Mouse (Mus musculus) activated CD4-positive, CD25-positive, alpha-beta regulatory T cell, adult 4 months (primary cell): ENCODE measurements around the gene Hoxb2. TPM values are rescaled to one million over a fixed set of nuclear protein-coding genes. Genes with fewer than 3 reads are reported as not detected.

Source experiments
- ATAC-seq: one replicate; pipeline ENCODE4 v1.8.0; 2017
- polyA plus RNA-seq, 2 experiments: library from polyadenylated mRNA; unstranded; fragments of 100-300 nt; shearing (Covaris generic); gene quantifications; one replicate each; pipeline ENCODE4 v1.2.1; 2017

Gene Hoxb2
- polyA plus RNA-seq, 2 experiments from 2014 or later, result not detected

DNA sequence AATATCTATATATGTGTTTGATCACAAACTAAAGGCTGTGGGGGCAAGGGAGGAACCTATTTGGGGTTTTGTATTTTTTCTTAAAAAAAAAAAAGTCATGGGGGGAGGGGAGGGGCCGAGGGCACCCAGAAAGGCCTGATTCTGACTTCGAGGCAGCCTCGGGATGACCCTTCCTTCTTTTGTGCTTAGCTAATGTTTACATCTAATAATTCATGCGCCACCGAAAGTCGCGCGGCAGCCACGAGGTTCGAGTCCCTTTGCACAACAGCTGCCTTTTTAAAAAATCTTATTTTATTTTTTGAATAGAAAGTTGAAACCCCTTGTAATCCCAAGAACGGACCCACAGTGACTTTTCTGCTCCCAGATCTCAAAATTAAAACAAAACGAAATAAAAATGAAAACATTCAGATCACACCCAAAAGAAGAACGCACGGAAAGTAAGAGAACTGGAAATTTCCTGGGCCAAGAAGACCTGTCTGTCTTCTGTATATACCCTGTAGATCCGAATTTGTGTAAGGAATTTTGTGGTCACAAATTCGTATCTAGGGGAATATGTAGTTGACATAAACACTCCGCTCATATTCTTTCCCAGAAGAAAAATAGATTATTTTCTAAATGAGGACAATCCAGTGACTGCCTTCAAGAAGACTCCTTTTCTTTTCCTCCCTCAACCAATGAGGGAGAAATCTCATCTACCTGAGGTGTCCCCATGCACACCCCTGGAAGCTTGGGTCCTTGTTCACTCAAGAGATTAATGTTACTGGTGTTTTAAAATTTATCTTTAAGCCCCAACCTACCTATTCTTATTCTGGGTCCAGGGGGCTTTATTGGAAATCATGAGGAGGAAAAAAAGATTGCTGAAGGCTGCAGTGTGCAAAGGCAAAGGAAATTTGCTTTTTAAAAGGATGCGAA is 33.4 kb upstream of the Hoxb2 start:
- no peak for ATAC-seq

DNA sequence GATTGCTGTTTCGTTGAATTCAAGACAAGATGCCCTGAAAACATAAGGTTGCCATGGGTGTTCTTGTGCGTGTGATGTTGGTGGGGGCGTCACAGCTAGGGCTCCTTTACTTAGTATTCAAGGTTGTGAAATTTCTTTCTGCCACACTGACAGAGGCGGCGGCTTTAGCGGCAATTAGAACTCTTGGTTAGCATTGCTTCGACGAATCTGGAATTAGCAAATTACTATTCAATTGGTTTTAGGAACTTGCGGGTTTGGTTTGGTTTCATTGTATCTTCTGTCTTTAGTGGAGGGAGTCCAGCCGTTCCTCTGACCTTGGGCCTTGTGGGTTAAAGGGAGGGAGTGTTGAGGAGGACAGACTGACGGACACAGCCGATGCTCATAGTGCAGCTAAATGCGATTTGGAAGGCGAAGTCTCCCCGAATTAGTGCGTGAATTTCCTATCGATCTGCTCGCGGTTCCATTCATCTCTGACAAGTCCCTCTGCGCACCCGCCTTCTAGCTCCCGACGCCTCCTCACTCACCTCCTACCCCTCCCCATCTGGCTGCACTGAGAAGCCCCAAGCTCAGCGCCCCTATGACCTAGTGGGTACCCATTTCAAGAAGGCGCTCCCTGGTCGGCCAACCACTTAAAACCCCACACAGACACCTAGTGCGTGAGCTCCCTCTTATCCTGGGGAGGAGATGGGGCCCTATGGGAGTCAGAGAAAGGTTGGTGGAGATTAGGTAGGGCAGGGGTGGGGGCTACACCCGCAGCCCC is 32.5 kb upstream of the Hoxb2 start, which contains the start of gene Hoxb4:
TSS of gene Hoxb4 (plus strand) at position 660 of the 760 bp plus-strand sequence.
- no peak for ATAC-seq

DNA sequence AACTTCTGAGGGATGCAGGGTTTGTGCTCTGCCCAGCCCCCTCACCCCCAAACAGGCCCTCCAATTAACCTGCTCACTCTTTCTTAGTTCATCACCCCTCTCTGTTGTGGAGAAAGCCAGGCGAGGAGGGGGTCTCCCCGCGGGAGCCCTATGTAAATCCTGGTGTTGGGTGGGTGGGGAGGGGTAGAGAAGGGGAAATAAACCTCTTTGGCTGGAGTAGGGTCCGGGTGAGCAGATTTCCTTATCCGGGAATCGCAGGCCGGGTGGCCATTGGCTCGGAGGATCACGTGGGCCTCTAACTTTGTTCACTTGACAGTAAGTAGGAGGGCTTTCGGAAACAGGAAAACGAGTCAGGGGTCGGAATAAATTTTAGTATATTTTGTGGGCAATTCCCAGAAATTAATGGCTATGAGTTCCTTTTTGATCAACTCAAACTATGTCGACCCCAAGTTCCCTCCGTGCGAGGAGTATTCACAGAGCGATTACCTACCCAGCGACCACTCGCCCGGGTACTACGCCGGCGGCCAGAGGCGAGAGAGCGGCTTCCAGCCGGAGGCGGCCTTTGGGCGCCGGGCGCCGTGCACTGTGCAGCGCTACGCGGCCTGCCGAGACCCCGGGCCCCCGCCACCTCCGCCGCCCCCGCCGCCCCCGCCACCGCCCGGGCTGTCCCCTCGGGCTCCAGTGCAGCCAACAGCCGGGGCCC is 31.8 kb upstream of the Hoxb2 start:
- ATAC-seq, result peak; percentile 61

DNA sequence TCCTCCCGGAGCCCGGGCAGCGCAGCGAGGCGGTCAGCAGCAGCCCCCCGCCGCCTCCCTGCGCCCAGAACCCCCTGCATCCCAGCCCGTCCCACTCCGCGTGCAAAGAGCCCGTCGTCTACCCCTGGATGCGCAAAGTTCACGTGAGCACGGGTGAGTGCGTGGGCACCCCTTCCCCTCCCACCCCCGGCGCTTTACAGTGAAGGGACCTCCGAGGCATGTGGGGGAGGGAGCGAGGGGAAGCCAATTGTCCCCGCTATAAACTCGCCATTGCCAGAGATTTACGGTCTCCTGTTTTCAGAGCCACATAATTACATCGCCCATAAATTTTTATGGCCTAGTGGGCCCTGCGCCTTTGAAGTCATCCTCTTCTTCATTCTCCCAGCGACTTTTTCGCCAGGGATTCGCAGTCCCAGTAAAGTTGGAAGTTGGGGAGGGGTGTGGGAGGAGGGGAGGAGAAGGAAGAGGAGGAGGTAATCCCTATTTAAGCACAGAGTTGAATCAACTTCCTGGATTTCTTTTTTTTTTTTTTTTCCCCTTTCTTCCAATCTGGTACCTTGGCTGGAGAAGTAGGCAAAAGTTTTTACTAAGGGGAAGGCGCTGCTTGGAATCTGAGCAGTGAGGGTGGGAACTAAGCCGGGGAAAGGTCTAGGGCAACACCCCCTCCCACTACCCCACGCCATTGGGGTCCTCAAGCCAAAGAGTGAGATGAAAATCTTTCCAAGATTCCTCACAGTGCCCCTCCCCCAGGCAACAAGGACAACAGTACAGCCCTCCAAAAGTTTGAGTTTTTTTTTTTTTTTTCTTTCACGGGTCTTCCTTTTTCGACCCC is 31.0 kb upstream of the Hoxb2 start:
- no peak for ATAC-seq

DNA sequence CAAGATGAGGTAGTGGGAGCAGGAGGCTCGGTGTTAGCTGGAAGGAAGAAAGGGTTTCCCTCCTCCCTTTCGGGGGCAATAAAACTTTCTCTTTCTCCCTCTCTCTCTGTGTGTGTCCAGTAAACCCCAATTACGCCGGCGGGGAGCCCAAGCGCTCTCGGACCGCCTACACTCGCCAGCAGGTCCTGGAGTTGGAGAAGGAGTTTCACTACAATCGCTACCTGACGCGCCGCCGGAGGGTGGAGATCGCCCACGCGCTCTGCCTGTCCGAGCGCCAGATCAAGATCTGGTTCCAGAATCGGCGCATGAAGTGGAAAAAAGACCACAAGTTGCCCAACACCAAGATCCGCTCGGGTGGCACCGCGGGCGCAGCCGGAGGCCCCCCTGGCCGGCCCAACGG is 30.4 kb upstream of the Hoxb2 start:
- ATAC-seq, result no peak

DNA sequence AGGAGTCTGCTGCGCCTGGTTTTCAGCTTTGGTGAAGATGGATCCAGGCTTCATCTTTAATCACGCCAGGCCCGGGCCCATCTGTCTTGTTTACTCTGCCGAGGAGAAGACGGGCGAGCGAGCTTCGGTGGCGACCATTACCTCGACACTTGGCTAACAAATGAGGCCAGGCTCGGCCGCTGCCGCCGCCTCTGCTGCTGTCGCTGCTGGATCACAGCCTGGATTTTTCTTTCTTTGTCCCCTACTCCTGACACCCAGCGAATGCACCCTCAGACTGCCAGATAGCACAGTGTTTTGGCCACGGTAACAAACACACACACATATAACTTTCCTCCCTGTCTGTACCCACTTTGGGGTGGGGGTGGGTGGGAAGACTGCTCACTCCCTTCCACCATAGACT is 29.6 kb upstream of the Hoxb2 start:
- no peak for ATAC-seq

DNA sequence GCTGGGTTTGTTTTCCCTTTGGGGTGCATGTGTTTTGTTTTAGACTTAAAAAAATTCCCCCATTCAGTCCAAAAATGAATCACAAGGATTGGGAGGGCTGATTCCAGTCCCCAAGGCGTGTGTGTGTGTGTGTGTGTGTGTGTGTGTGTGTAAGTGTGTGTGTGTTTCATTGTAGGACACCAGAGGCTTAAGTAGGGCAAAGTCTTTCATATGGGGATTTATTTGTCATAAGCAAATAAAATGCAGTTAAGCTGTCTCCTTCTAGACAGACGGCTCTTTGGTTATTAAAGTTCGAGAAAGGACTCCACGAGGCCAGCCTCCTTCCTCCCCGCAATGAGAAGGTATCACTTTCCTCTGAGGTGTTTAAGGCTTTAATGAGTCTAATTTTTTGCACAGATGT is 28.5 kb upstream of the Hoxb2 start:
- no peak for ATAC-seq

DNA sequence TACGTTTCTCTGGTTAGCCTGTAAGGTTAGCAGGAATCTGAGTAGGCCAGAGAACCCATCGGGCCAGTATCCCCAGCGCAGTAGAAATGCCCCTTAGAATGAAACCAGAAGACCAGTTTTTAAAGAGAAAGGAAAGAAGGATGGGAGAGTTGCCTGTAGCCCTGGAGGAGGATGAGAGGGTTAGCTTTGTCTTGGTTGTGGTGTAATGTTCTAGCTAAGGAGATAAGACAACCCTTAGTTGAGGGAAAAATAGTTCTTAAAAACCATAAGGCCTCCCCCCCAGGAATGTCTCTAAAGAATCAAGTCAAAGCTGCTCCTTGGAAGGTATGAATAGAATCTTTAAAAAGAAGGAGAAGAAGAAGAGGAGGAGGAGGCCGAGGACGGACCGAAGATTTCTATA is 27.6 kb upstream of the Hoxb2 start:
- no peak for ATAC-seq

DNA sequence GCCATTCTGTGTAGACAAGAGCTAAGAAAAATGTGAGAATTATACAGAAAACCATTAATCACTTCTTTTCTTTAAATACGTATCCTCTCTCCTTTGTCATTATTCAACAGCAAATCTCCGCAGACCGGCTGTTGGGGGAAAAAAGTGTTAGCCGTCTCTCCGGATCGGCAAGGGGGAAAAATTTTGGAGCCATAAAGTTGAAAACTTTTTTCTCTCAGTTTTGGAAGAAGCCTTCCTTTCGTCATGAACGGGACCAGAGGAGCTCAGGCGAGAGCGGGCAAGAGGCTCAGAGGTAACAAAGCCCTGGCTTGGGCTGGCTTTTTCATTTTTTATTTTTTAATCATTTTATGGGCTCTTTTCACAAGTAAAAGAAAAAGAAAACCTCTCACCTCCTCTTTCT is 27.2 kb upstream of the Hoxb2 start, which contains the start of gene Hoxb3:
TSS of gene Hoxb3 (plus strand) at position 173 of the 400 bp plus-strand sequence.
- ATAC-seq, result no peak

DNA sequence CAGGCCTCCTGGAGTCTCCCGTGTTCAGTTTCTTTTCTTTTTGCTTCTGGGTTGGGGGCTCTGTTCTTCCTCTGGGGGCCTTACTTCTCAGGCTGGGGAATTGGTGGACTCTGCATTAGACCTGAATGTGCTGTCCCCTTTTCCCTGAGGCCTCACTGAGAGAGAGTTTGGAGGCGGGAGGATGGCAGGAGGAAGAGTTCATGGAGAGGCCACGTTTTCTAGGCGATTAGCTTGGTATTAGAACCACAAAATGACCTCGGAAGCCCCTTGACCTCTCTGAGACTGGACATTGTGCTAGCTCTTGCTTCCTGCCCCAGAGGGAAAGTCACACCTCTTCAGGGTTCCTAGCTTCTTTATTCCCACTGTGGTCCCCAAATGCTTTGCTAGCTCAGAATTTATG is 26.2 kb upstream of the Hoxb2 start:
- ATAC-seq, result no peak

DNA sequence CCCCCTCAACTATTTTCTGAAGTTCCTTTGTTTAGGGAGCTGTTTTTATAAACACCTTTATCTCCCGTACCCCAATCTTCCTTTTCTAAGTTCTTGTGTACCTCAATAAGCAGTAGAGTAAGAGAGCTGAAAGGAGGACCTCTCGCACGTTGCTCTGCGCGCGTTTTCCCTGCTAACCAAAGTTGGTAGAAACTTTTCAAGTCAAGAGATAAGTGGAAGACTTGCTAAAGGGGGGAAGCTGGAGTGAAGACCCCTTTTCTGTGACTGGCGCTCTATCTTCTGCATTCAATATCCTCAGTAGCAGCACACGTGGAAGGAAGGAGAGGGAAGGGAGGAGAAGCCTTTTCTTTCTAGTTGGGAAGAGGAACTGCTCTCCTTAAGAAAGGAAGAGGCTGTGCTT is 25.4 kb upstream of the Hoxb2 start:
- ATAC-seq, result no peak

DNA sequence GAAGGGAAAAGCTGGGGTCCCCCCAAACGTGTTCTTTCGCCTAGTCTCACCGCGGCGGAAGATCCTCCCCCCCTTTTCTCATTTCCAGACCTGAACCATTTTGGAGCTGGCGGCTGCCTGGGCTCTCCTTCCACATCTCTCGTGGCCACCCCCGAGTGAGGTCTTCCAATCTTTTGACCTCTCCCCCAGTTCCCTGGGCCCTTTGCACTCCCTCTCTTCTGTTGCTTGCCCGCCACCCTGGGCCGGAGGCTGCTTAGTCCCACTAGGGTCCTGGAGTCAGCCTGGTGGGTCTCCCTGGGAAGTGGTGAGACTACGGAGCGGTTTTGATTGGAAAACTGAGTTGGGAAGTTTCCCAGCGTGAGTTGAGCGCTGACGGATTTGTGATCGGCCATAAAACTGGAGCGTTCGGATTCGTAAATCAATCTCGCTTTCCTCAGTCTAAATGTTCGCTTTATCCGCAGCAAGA is 24.5 kb upstream of the Hoxb2 start:
- ATAC-seq, result no peak

DNA sequence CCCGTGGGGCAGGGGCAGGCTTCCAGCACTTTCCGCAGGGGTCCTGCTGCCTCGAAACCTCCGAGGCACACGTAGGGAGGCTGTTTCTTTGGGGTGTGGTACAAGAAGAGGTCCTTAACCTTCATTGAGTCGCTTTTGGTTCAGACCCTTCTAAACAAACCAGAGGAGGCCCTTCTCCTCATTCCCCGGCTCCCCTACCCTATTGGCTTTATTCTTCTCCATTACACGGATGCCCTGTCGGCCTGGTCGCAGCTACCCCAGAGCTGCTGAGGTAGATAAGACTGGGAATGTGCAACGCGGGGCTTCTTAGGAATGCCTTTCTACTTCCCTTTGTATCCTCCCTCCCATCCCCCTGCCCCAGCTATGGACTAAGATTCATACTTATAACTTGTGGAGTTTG is 23.6 kb upstream of the Hoxb2 start:
- ATAC-seq, result no peak

DNA sequence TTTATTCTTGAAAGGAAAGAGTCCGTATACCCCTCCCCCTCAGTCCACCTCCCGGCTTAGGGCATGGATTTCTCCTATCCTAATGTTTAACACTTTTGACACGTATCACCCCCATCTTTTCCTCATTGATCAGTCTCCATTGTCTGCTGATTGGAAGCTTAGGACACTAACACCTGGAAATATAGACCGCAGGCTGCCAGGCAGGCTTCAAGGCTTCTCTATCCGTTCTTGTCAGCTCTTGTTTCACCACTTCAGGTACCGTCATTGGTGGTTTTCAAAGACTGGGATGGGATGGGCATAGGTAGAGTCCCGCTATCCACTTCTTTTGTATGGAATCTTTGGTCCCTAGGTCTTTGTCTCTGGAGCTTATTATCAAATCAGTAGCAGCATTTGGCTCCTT is 23.2 kb upstream of the Hoxb2 start:
- no peak for ATAC-seq

DNA sequence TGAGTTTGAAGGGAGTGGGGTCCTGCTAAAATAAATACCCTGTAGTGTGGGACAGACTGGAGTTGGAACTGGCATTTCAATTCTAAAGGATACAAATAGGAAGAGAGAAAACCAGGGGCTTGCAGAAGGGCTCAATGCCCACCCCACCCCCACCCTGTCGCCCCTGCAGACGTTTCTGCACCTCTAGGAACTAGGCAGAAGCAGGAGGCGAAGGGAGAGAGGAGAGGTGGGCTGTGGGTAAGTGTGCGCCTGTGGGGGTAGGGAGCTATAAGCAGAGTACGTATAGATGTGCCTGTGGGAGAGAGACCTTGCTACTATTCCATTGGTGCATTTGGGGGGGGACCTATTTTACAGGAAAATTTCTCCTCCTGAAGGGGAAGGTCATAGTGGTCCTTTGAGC is 22.6 kb upstream of the Hoxb2 start:
- no peak for ATAC-seq

DNA sequence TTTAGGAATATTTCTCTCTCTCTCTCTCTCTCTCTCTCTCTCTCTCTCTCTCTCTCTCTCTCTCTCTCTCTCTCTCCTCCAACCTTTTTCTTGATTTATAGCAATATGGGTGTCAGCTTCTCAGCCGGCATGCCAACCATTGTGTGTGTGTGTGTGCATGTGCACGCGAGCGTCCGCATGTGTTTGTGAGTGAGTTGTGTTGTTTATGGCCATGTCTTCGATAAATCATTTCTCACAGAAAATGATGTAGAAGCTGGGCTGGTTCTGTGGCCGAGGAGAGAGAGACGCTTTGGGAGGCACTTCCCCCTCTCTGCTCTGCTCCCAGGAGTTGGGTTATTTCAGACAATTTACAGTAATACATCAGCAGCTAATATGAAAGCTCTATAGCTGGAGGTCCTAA is 21.7 kb upstream of the Hoxb2 start:
- no peak for ATAC-seq

DNA sequence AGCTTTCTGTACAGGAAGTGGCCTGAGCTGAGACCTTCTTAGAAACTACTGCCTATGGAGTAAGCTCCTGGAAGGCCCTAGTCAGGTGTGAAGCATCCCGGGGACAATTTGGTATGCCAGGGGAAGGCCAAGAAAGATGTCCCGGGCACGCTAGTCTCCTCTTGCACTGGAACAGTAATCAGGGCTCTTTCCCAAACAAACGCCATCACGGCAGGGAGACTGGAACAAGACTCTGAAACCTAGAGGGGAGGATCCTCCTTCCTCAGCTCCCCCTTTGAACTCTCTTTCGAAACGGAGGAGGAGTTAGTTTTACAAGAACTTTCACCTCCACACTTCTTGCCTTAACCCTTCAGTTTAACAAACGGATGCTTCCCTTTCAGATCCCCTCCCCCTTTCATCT is 18.2 kb upstream of the Hoxb2 start:
- no peak for ATAC-seq

DNA sequence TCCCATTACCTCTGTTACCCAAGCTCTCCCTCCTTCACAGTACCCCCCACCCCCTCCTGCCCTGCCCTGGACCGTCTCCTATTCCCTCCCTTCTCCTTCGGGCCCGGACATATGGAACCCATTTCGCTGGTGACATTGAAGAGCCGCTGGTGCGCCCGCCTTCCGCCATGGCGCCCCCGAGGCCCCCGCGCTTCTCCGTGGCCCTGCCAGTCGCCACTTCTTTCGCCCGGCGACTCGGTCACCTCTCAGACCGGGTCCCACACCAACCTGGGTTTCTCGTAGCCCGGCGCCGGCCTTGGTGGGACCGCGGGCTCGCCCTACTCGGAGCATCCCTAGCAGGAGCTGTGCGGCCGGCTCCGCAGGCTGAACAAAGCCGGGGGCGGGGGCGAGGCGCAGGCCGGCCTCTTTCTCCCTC is 17.7 kb upstream of the Hoxb2 start:
- ATAC-seq, result no peak

DNA sequence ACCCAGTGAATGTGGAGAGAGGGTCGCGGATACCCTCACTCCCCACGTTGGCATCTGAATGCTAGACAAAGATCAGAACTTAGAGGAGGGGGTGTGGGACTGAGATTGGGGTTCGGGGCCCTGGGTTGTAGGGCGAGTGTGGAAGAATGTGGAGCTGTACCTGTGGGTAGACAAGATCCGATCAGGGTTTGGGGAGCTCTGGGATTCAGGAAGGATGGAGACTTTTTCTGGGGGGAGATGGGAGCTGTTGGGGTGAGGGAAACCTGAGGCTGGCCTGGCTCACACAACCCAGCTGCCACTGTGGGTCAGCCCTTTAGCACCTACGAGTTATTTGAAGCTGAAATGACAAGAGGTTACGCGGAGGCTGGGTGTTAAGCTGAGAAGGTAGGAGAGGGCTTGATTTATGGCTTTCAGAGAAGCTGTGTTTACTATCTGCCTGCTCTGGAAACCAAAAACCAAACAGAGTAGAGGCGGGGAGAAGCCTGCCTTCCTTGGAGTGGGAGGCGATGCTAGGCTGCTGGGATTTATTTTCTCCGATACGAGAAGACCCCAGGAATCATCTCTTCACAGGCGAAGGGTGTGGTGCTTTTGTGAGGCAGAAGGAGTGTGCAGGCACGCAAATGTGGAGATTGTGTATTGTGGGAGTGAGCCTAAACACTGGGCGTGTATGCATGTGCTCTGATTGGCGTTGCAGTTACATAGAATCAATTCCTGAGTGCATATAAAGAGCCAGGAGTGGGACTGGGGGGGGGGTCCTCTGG is 16.9 kb upstream of the Hoxb2 start:
- no peak for ATAC-seq

DNA sequence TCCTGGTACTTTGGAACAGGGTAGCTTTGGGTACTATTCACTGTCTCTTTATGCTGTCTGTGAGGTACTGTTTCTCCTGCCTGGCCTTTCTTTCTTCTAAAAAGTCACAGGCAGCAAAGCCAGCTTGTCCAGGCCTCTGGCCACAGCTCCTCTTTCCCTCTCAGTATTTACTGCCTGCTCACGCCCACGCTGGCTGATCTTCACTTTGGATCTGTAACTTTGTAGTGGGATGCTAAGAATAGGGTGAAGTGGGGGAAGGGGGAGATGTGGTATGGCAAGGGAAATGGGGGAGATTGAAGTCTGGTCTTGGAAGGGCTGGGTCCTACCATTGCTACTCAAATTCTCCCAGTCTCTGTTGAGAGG is 16.3 kb upstream of the Hoxb2 start:
- no peak for ATAC-seq

DNA sequence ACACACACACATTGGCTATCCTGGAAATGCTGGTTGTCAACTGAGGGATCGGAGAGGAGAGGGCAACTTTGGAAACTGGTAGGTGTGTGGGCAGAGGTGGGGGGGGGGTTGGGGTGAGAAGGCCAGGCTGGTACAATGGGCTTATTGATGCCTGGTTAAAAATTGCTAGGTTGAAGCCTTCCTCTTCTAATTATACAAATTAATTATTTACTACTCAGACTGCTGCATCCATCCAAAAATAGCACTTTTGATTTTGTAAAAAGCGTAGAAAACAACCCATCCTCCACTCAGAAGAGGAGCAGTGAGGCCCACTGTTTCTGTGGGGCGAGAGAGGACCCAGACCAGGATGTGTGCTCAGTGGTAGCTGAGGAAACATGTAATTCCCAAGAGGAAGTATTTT is 15.3 kb upstream of the Hoxb2 start:
- ATAC-seq, result no peak

DNA sequence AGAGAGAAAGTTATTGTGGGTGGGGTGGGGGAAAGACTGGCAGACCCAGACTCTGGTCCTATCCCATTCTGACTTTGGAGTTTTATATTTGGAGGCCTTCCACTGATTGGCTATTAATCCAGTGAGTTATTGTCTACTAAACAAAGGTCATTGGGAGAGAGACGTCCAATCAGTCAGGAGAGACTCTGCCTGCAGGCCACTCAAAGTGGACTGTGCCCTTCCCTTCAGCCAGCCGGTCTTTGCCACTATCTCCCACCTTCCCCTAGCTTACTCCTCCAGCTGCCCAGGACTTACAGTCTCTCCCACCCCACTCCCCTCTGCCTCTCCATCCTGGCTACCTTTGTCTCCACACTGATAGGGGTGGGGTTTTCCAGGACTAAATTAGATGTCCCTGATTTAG is 13.7 kb upstream of the Hoxb2 start:
- ATAC-seq, result no peak
